Mouse (Mus musculus) lung, adult 2 months (tissue): ENCODE measurements at regions not wholly inside any gene's neighbourhood (a gene's known extent, or its start where the extent isn't known, plus 50 kb on each side); places are given as distances from the start of the nearest gene placed in this dataset.

ENCODE experiments used
- DNase-seq: peaks from one replicate; pipeline ENCODE4 v3.0.0; 2022
- H3K4me1 ChIP-seq: fragments of 200-500 bp; 2 replicates; pipeline ENCODE4 v1.6.1; 2011; ENCODE audit warnings: low read length; ENCODE audit not compliant: control insufficient read depth, insufficient read depth
- H3K4me3 ChIP-seq: fragments of 200-500 bp; replicated peaks from 2 replicates; pipeline ENCODE3; 2011; ENCODE audit warnings: low read depth, mild to moderate bottlenecking, control low read depth, low read length; ENCODE audit errors: extremely low read depth
- CTCF ChIP-seq: fragments of 200-500 bp; IDR thresholded peaks from 2 replicates; pipeline ENCODE4 v1.5.1; 2011; ENCODE audit warnings: mild to moderate bottlenecking, low read length, control low read depth; ENCODE audit not compliant: insufficient read depth
- POLR2A ChIP-seq: fragments of 200-500 bp; IDR thresholded peaks from 2 replicates; pipeline ENCODE4 v1.6.1; 2011; ENCODE audit warnings: low read depth, mild to moderate bottlenecking, control low read depth, low read length, borderline replicate concordance; ENCODE audit errors: extremely low read depth
- WGBS: fragments of 180-500 bp; shearing (Covaris S2); methylation state at CpG from one replicate; pipeline ENCODE4 v1.1.7; 2018; 5-methylcytosine and 5-hydroxymethylcytosine counted together

- WGBS: 96% methylated on average over 4 of the region's 4 CpGs
- Histone ChIP-seq H3K4me3 (no peak overlapping the region), H3K4me1 (no peaks in the 10 kb centered on the region)
- no peak for TF ChIP-seq POLR2A
- no peak for TF ChIP-seq CTCF
- no peak for DNase-seq
Observed at GRCm38 (mm10) chr3:147117609-147118008, 265.4 kb downstream of the Ttll7 start.

- TF ChIP-seq POLR2A (no peak), CTCF (no peak)
- whole genome bisulfite sequencing: 71% methylated on average over 5 of the region's 5 CpGs
- H3K4me1 ChIP-seq: no peaks in the 10 kb centered on the region
- no peak for DNase-seq
- H3K4me3 ChIP-seq: no peak overlapping the region
Observed at GRCm38 (mm10) chr3:147118092-147118491, 265.9 kb downstream of the Ttll7 start.

GRCm38 (mm10) chr3:147118622-147119021 is 266.5 kb downstream of the Ttll7 start:
- Histone ChIP-seq H3K4me1 (no peaks in the 10 kb centered on the region), H3K4me3 (no peak overlapping the region)
- 83% methylated on average over 6 of the region's 6 CpGs for WGBS
- no peak for TF ChIP-seq POLR2A
- no peak for TF ChIP-seq CTCF
- DNase-seq: no peak

- Histone ChIP-seq H3K4me1 (no peaks in the 10 kb centered on the region), H3K4me3 (no peak overlapping the region)
- WGBS: 67% methylated on average over 6 of the region's 6 CpGs
- TF ChIP-seq CTCF: no peak
- TF ChIP-seq POLR2A: no peak
- DNase-seq: no peak
Observed at GRCm38 (mm10) chr3:147121826-147122225, 269.7 kb downstream of the Ttll7 start.

GRCm38 (mm10) chr3:147127740-147128139 is 275.6 kb downstream of the Ttll7 start:
- WGBS: 76% methylated on average over 6 of the region's 6 CpGs
- DNase-seq: no peak
- H3K4me1 ChIP-seq: no peaks in the 10 kb centered on the region
- TF ChIP-seq POLR2A: no peak
- TF ChIP-seq CTCF: no peak
- no peak overlapping the region for H3K4me3 ChIP-seq

GRCm38 (mm10) chr3:147132830-147133229 is 280.7 kb downstream of the Ttll7 start:
- Histone ChIP-seq H3K4me3 (no peak overlapping the region), H3K4me1 (no peaks in the 10 kb centered on the region)
- 90% methylated on average over 13 of the region's 13 CpGs for WGBS
- no peak for DNase-seq
- TF ChIP-seq POLR2A (no peak), CTCF (no peak)

- DNase-seq: no peak
- TF ChIP-seq POLR2A (no peak), CTCF (no peak)
- 85% methylated on average over 13 of the region's 13 CpGs for WGBS
- Histone ChIP-seq H3K4me1 (no peaks in the 10 kb centered on the region), H3K4me3 (no peak overlapping the region)
Observed at GRCm38 (mm10) chr3:147133408-147133807, 281.2 kb downstream of the Ttll7 start.

- TF ChIP-seq CTCF (no peak), POLR2A (no peak)
- no peaks in the 10 kb centered on the region for H3K4me1 ChIP-seq
- 88% methylated on average over 3 of the region's 3 CpGs for WGBS
- DNase-seq: no peak
- H3K4me3 ChIP-seq: no peak overlapping the region
Observed at GRCm38 (mm10) chr3:147140414-147140813, 288.2 kb downstream of the Ttll7 start.

GRCm38 (mm10) chr3:147153456-147153855 is 301.3 kb downstream of the Ttll7 start:
- H3K4me1 ChIP-seq: no peaks in the 10 kb centered on the region
- no peak for DNase-seq
- 71% methylated on average over 3 of the region's 3 CpGs for WGBS
- no peak overlapping the region for H3K4me3 ChIP-seq
- no peak for TF ChIP-seq POLR2A

GRCm38 (mm10) chr3:147153998-147154397 is 301.8 kb downstream of the Ttll7 start:
- no peak for TF ChIP-seq CTCF
- no peak for TF ChIP-seq POLR2A
- WGBS: 64% methylated on average over 2 of the region's 2 CpGs
- Histone ChIP-seq H3K4me3 (no peak overlapping the region), H3K4me1 (no peaks in the 10 kb centered on the region)
- DNase-seq: no peak
